Mouse (Mus musculus): ENCODE data around the gene Erap1. TPM values are rescaled to one million over a fixed set of nuclear protein-coding genes. Genes with fewer than 3 reads are reported as not detected.
"Not testable (repeated sequence)": the region's sequence is repeated elsewhere in the genome, so short reads cannot be mapped to it uniquely, and the experiment has no call there.

Erap1 gene
- 2.1 and 4.6 TPM in 2 replicates for polyA plus RNA-seq (2014; fragmentation: Nextera tagmentation; extraction: Ambion mirVana)

DNA sequence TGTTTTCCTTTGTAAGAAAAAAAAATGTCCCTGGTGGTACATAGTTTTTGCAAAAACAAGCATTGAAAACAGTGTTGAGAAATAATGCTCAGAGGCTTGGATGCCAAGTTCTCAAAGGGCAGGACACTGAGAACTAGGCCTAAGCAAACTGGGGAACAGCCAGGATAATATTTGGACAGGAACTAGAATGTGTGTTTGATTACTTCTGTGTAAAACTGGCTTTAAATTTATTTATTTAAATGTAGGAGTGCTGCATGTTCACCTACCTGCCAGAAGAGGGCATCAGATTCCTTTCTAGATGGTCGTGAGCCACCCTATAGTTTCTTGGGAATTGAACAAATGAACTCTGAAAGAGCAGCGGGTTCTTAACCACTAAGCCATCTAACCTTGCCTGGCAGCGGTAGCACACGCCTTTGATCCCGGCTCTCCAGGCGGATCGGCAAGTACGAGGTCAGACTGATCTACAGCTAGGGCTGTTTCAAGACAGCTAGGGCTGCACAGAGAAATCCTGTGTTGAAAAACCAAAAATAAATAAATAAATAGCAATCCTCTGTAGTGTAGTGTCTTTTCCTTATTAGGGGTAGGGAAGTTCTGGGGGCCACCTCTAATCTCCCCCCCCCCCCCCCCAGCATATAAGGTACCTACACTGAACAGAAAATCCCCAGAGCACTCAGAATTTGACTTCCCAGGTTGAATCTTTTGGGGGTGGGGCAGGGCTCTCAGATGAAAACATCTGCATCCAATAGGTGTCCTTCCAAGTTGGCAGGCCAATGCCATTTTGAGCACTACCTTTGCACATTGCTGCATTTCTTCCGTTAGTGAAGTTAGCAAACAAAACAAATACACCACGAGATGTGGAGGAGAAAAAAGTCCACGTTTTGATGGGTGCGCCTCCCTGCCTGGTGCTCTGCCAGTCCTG, at the start of gene Erap1:
Erap1 (plus strand) TSS at position 776 of the 919 bp plus-strand sequence.
- H3K9me3 ChIP-seq (ENCODE audit: control insufficient read depth, low read length) = no peaks in the 10 kb centered on the region
- H3K4me1 ChIP-seq (ENCODE audit: control insufficient read depth, insufficient read depth, low read length) = no peaks in the 10 kb centered on the region
- peak within 1 kb of the TSS; percentile 94 for H3K4me2 ChIP-seq (ENCODE audit: low read length)
- DNase-seq (peak; percentile 86), ATAC-seq (ENCODE audit: low FRiP score, low TSS enrichment) (peak; percentile 62)
- H3K27me3 ChIP-seq (ENCODE audit: control insufficient read depth, insufficient read depth, low read length) = no peaks in the 10 kb centered on the region
- H3K36me3 ChIP-seq (ENCODE audit: control insufficient read depth, insufficient read depth, low read length) = no peaks in the 10 kb centered on the region
- H3K9ac ChIP-seq (replicated peaks; ENCODE audit: low read length) = peak within 1 kb of the TSS; percentile 89
- peak within 1 kb of the TSS; percentile 74 for H3K27ac ChIP-seq (replicated peaks; ENCODE audit: low read depth, low read length)
- peak within 1 kb of the TSS; percentile 70 for H3K4me3 ChIP-seq (replicated peaks; ENCODE audit: low read depth, low read length)
- 2% methylated on average over 12 of the region's 12 CpGs for WGBS

DNA sequence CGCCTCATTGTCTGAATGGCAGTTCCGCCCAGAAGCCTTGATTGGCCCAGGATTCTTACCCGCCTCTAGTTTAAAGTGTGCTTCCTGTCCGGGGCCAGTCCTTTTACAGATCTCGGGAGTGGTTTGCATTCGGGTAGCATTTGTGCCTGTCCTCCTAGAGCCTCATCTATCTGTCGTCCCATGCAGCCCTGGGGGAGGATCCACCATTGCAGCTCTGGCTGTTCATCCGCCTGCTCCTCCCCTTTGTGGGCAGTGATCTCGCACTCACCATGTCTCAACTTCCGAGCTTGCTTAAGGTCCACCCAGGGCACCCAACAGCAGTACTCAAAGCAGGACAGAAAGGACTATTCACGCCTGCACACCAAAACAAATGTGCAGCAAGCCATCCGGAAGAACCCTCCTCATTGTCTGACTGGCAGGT, 48.0 kb upstream of the Erap1 start:
- not testable (repeated sequence) for DNase-seq; H3K27ac ChIP-seq (replicated peaks; ENCODE audit: low read depth, low read length); H3K9ac ChIP-seq (replicated peaks; ENCODE audit: low read length); H3K4me2 ChIP-seq (ENCODE audit: low read length); H3K4me1 ChIP-seq (ENCODE audit: control insufficient read depth, insufficient read depth, low read length); H3K4me3 ChIP-seq (replicated peaks; ENCODE audit: low read depth, low read length); H3K36me3 ChIP-seq (ENCODE audit: control insufficient read depth, insufficient read depth, low read length); H3K9me3 ChIP-seq (ENCODE audit: control insufficient read depth, low read length); ATAC-seq (ENCODE audit: low FRiP score, low TSS enrichment); H3K27me3 ChIP-seq (ENCODE audit: control insufficient read depth, insufficient read depth, low read length)
- 64% methylated on average over 12 of the region's 12 CpGs for WGBS

DNA sequence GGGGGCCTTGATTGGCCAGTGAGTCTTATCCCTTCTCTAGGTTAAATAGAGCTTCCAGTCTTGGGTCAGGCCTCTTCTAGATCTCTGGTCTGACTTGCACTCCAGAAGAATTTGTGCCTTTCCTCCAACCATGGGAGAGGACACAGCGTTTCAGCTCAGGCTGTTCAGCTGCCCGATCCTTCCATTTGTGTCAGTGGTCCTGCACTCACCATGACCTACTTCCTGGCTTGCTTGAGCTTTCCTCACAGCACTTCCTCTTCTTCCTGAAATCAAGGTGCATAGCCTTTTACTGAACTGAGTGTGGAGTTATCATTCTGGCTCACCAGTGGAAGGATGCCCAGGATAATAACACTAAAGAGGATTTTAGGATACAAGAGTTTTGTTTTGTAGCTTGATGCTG, 47.5 kb upstream of the Erap1 start:
- not testable (repeated sequence) for H3K9ac ChIP-seq (replicated peaks; ENCODE audit: low read length); H3K27me3 ChIP-seq (ENCODE audit: control insufficient read depth, insufficient read depth, low read length); H3K4me3 ChIP-seq (replicated peaks; ENCODE audit: low read depth, low read length); H3K4me2 ChIP-seq (ENCODE audit: low read length); DNase-seq; H3K9me3 ChIP-seq (ENCODE audit: control insufficient read depth, low read length); H3K27ac ChIP-seq (replicated peaks; ENCODE audit: low read depth, low read length); H3K4me1 ChIP-seq (ENCODE audit: control insufficient read depth, insufficient read depth, low read length); ATAC-seq (ENCODE audit: low FRiP score, low TSS enrichment); H3K36me3 ChIP-seq (ENCODE audit: control insufficient read depth, insufficient read depth, low read length)
- WGBS = 76% methylated on average over 2 of the region's 2 CpGs

DNA sequence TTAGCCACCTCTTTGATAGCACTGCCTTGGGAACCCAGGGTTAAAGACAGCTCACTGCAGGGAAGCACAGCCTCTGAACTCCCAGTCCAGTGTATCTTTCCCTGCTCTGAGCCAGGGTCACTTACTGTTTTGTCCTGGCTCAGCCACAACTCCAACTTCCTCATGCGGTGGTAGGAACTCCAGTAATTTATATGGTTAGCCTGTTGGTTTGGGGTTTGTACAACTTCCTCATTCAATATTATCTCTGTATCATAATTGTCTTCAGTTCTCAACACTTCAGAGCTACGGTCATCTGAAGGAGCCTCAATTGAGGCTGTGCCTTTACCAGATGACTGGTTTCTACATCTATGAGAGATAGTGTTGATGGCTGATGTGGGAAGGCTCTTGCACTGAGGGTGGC, 42.3 kb upstream of the Erap1 start:
- not testable (repeated sequence) for ATAC-seq (ENCODE audit: low FRiP score, low TSS enrichment); H3K9ac ChIP-seq (replicated peaks; ENCODE audit: low read length); DNase-seq; H3K4me2 ChIP-seq (ENCODE audit: low read length); H3K4me3 ChIP-seq (replicated peaks; ENCODE audit: low read depth, low read length); H3K27me3 ChIP-seq (ENCODE audit: control insufficient read depth, insufficient read depth, low read length); H3K36me3 ChIP-seq (ENCODE audit: control insufficient read depth, insufficient read depth, low read length); H3K27ac ChIP-seq (replicated peaks; ENCODE audit: low read depth, low read length); H3K4me1 ChIP-seq (ENCODE audit: control insufficient read depth, insufficient read depth, low read length); H3K9me3 ChIP-seq (ENCODE audit: control insufficient read depth, low read length)
- WGBS = 93% methylated on average over 2 of the region's 2 CpGs

DNA sequence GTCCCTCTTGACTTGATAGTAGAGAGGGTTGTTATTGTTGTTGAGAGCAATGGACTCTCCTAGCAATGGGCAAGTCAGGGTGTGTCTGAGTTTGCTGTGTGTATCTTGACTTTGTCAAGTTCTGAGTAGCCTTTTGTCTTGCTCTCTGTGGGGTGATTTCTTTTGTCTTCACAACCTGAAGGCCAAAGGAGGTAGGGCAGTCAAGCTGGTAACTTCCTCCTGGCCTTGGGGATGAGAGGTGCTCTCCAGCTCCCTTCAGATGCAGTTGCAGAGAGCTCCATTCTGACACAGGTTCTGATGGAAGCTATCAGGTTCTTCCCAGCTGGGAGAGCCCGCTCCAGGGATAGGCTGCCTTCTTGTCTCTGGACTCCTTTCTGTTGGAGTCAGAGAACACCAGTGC, 37.6 kb upstream of the Erap1 start:
- no CpG with 5 or more reads among the region's 1 CpGs for WGBS
- not testable (repeated sequence) for H3K9ac ChIP-seq (replicated peaks; ENCODE audit: low read length); H3K36me3 ChIP-seq (ENCODE audit: control insufficient read depth, insufficient read depth, low read length); H3K27ac ChIP-seq (replicated peaks; ENCODE audit: low read depth, low read length); ATAC-seq (ENCODE audit: low FRiP score, low TSS enrichment); H3K4me2 ChIP-seq (ENCODE audit: low read length); H3K4me3 ChIP-seq (replicated peaks; ENCODE audit: low read depth, low read length); H3K27me3 ChIP-seq (ENCODE audit: control insufficient read depth, insufficient read depth, low read length); DNase-seq; H3K9me3 ChIP-seq (ENCODE audit: control insufficient read depth, low read length); H3K4me1 ChIP-seq (ENCODE audit: control insufficient read depth, insufficient read depth, low read length)

DNA sequence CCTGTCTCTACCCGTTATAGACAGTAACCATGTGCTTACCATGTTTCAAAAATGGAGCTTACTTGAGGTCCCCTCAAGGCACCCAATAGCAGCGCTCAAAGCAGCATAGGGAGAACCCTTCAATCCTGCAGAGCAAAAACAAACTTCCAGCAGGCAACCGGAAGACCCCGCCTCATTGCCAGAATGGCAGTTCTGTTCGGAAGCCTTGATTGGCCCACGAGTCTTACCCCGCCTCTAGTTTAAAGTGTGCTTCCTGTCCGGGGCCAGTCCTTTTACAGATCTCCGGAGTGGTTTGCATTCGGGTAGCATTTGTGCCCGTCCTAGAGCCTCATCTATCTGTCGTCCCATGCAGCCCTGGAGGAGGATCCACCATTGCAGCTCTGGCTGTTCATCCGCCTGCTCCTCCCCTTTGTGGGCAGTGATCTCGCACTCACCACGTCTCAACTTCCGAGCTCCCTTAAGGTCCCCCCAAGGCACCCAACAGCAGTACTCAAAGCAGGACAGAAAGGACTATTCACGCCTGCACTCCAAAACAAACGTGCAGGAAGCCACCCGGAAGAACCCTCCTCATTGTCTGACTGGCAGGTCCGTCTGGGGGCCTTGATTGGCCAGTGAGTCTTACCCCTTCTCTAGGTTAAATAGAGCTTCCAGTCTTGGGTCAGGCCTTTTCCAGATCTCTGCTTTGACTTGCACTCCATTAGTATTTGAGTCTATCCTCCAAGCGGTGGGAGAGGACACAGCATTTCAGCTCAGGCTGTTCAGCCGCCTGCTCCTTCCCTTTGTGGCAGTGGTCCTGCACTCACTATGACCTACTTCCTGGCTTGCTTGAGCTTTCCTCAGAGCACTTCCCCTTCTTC, 22.0 kb upstream of the Erap1 start:
- peak; percentile 96 for ATAC-seq (ENCODE audit: low FRiP score, low TSS enrichment)

DNA sequence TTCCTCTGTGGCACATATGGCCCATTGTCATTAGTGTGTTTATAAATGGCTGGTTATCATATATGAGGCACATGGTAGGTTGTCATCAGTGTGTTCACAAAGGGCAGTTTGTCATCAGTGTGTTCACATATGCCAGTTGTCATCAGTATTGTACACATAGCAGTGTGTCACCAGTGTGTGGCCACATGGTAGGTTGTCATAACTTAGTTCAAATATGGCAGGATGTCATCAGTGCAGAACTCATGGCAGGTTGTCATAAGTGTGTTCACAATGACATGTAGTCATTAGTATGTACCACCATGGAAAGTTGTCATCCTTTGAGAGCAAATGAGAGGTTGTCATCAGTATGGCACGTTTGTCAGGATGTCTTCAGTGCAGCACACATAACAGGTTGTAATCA, 7.0 kb upstream of the Erap1 start:
- H3K4me2 ChIP-seq (ENCODE audit: low read length) = no peak overlapping the region
- H3K27me3 ChIP-seq (ENCODE audit: control insufficient read depth, insufficient read depth, low read length) = no peaks in the 10 kb centered on the region
- no peaks in the 10 kb centered on the region for H3K36me3 ChIP-seq (ENCODE audit: control insufficient read depth, insufficient read depth, low read length)
- H3K4me3 ChIP-seq (replicated peaks; ENCODE audit: low read depth, low read length) = no peak overlapping the region
- no peaks in the 10 kb centered on the region for H3K9me3 ChIP-seq (ENCODE audit: control insufficient read depth, low read length)
- H3K9ac ChIP-seq (replicated peaks; ENCODE audit: low read length) = no peak overlapping the region
- WGBS = 69% methylated on average over 1 of the region's 1 CpGs
- ATAC-seq (ENCODE audit: low FRiP score, low TSS enrichment) (no peak), DNase-seq (no peak)
- H3K4me1 ChIP-seq (ENCODE audit: control insufficient read depth, insufficient read depth, low read length) = no peaks in the 10 kb centered on the region
- no peak overlapping the region for H3K27ac ChIP-seq (replicated peaks; ENCODE audit: low read depth, low read length)

More for the DNA sequence above, 22.0 kb upstream of the Erap1 start:
- Histone ChIP-seq H3K4me2 (ENCODE audit: low read length) (peak overlapping the region; percentile 61), H3K9ac (replicated peaks; ENCODE audit: low read length) (peak overlapping the region; percentile 48; the same call in 1 of the 2 replicates), H3K4me3 (replicated peaks; ENCODE audit: low read depth, low read length) (peak overlapping the region; percentile 49), H3K27ac (replicated peaks; ENCODE audit: low read depth, low read length) (peak overlapping the region; percentile 80)
- not testable (repeated sequence) for H3K27me3 ChIP-seq (ENCODE audit: control insufficient read depth, insufficient read depth, low read length); H3K9me3 ChIP-seq (ENCODE audit: control insufficient read depth, low read length); H3K36me3 ChIP-seq (ENCODE audit: control insufficient read depth, insufficient read depth, low read length); H3K4me1 ChIP-seq (ENCODE audit: control insufficient read depth, insufficient read depth, low read length)
- peak; percentile 87 for DNase-seq
- 12% methylated on average over 22 of the region's 22 CpGs for WGBS

DNA sequence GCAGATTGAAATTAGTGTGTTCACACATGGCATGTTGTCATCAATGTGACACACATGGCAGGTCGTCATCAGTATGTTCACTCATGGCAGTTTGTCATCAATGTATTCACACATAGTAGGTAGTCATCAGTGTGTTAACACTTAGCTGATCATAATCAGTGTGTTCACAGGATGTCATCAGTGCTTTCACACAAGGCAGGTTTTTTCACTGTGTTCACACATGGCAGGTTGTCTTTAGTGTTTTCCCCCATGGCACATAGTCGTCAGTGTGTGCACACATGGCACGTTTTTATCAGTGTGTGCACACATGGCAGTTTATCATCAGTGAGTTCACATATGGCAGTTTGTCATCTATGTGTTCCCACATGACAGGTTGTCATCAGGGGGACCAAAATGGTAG, 6.5 kb upstream of the Erap1 start:
- Histone ChIP-seq H3K9me3 (ENCODE audit: control insufficient read depth, low read length) (no peaks in the 10 kb centered on the region), H3K4me1 (ENCODE audit: control insufficient read depth, insufficient read depth, low read length) (no peaks in the 10 kb centered on the region), H3K27me3 (ENCODE audit: control insufficient read depth, insufficient read depth, low read length) (no peaks in the 10 kb centered on the region), H3K27ac (replicated peaks; ENCODE audit: low read depth, low read length) (no peak overlapping the region), H3K4me3 (replicated peaks; ENCODE audit: low read depth, low read length) (no peak overlapping the region), H3K36me3 (ENCODE audit: control insufficient read depth, insufficient read depth, low read length) (no peaks in the 10 kb centered on the region), H3K4me2 (ENCODE audit: low read length) (no peak overlapping the region), H3K9ac (replicated peaks; ENCODE audit: low read length) (no peak overlapping the region)
- WGBS = 88% methylated on average over 3 of the region's 3 CpGs
- ATAC-seq (ENCODE audit: low FRiP score, low TSS enrichment) (no peak), DNase-seq (no peak)
